Mouse (Mus musculus): ENCODE measurements around the gene Tbx3. TPM values are rescaled to one million over a fixed set of nuclear protein-coding genes. Genes with fewer than 3 reads are reported as not detected.

Gene Tbx3
- polyA plus RNA-seq, 1 experiment, result 4.5 TPM

DNA sequence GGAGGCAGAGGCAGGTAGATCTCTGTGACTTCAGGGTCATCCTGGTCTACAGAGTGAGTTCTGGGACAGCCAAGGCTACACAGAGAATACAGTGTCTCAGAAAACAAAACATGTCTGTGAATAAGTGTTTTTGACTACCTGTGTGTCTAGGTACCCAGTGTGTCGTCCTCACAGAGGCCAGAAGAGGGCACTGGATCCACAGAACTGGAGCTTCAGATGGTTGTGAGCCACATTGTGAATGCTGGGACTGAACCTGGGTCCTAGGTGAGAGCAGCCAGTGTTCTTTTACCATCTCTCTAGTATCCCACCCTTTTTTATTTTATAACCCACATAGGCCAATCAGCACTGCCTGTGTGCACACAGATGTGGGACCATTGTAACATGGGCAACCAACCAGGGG is 32.6 kb downstream of the Tbx3 start:
- Histone ChIP-seq H3K79me2 (ENCODE audit: control insufficient read depth, insufficient read depth) (no peaks in the 10 kb centered on the region), H3ac (ENCODE audit: control insufficient read depth, insufficient read length, low read depth) (no peak overlapping the region), H3K36me3 (ENCODE audit: control insufficient read depth, insufficient read depth) (no peaks in the 10 kb centered on the region), H3K27me3 (ENCODE audit: control insufficient read depth, insufficient read depth, insufficient read length) (no peaks in the 10 kb centered on the region), H3K4me3 (ENCODE audit: insufficient read depth, poor library complexity, severe bottlenecking) (no peak overlapping the region), H3K79me3 (ENCODE audit: low read depth) (no peaks in the 10 kb centered on the region)
- no peak for TF ChIP-seq MAX (IDR thresholded peaks at IDR 0.05)
- no peak for TF ChIP-seq CTCF (IDR thresholded peaks at IDR 0.05; ENCODE audit: control insufficient read depth, insufficient read depth, insufficient read length)
- TF ChIP-seq MYOG (IDR thresholded peaks at IDR 0.05; ENCODE audit: control insufficient read depth, extremely low read depth, insufficient read length), result no peak
- no peak for TF ChIP-seq USF1 (IDR thresholded peaks at IDR 0.05; ENCODE audit: low read depth)
- no peak for TF ChIP-seq MYOD1 (IDR thresholded peaks at IDR 0.05; ENCODE audit: control insufficient read depth, insufficient read length, low read depth)
- TF ChIP-seq FOSL1 (IDR thresholded peaks at IDR 0.05; ENCODE audit: insufficient read depth, low read length, poor library complexity, severe bottlenecking), result no peak
- no peak for TF ChIP-seq CEBPB (IDR thresholded peaks at IDR 0.05; ENCODE audit: low read depth)

GRCm38 (mm10) chr5:119704900-119705299 is 34.4 kb downstream of the Tbx3 start:
- TF ChIP-seq MYOG (IDR thresholded peaks at IDR 0.05; ENCODE audit: control insufficient read depth, extremely low read depth, insufficient read length) (no peak), USF1 (IDR thresholded peaks at IDR 0.05; ENCODE audit: low read depth) (no peak), MAX (IDR thresholded peaks at IDR 0.05) (no peak), CEBPB (IDR thresholded peaks at IDR 0.05; ENCODE audit: low read depth) (no peak), MYOD1 (IDR thresholded peaks at IDR 0.05; ENCODE audit: control insufficient read depth, insufficient read length, low read depth) (no peak), CTCF (IDR thresholded peaks at IDR 0.05; ENCODE audit: control insufficient read depth, insufficient read depth, insufficient read length) (no peak), FOSL1 (IDR thresholded peaks at IDR 0.05; ENCODE audit: insufficient read depth, low read length, poor library complexity, severe bottlenecking) (no peak)
- Histone ChIP-seq H3K79me2 (ENCODE audit: control insufficient read depth, insufficient read depth) (no peaks in the 10 kb centered on the region), H3K79me3 (ENCODE audit: low read depth) (no peaks in the 10 kb centered on the region), H3K36me3 (ENCODE audit: control insufficient read depth, insufficient read depth) (no peaks in the 10 kb centered on the region), H3K4me3 (ENCODE audit: insufficient read depth, poor library complexity, severe bottlenecking) (no peak overlapping the region), H3K27me3 (ENCODE audit: control insufficient read depth, insufficient read depth, insufficient read length) (no peaks in the 10 kb centered on the region), H3ac (ENCODE audit: control insufficient read depth, insufficient read length, low read depth) (no peak overlapping the region)

GRCm38 (mm10) chr5:119706467-119706866 is 36.0 kb downstream of the Tbx3 start:
- no peak overlapping the region for H3ac ChIP-seq (ENCODE audit: control insufficient read depth, insufficient read length, low read depth)
- TF ChIP-seq CEBPB (IDR thresholded peaks at IDR 0.05; ENCODE audit: low read depth) (no peak), MYOD1 (IDR thresholded peaks at IDR 0.05; ENCODE audit: control insufficient read depth, insufficient read length, low read depth) (no peak), CTCF (IDR thresholded peaks at IDR 0.05; ENCODE audit: control insufficient read depth, insufficient read depth, insufficient read length) (no peak), FOSL1 (IDR thresholded peaks at IDR 0.05; ENCODE audit: insufficient read depth, low read length, poor library complexity, severe bottlenecking) (no peak), MAX (IDR thresholded peaks at IDR 0.05) (no peak), MYOG (IDR thresholded peaks at IDR 0.05; ENCODE audit: control insufficient read depth, extremely low read depth, insufficient read length) (no peak), USF1 (IDR thresholded peaks at IDR 0.05; ENCODE audit: low read depth) (no peak)
- H3K4me3 ChIP-seq (ENCODE audit: insufficient read depth, poor library complexity, severe bottlenecking), result no peak overlapping the region
- H3K27me3 ChIP-seq (ENCODE audit: control insufficient read depth, insufficient read depth, insufficient read length), result no peaks in the 10 kb centered on the region
- H3K36me3 ChIP-seq (ENCODE audit: control insufficient read depth, insufficient read depth), result no peaks in the 10 kb centered on the region
- H3K79me3 ChIP-seq (ENCODE audit: low read depth), result no peaks in the 10 kb centered on the region
- H3K79me2 ChIP-seq (ENCODE audit: control insufficient read depth, insufficient read depth), result no peaks in the 10 kb centered on the region

GRCm38 (mm10) chr5:119708850-119709585 is 38.5 kb downstream of the Tbx3 start:
- H3ac ChIP-seq (ENCODE audit: control insufficient read depth, insufficient read length, low read depth), result no peak overlapping the region
- H3K36me3 ChIP-seq (ENCODE audit: control insufficient read depth, insufficient read depth), result no peaks in the 10 kb centered on the region
- no peaks in the 10 kb centered on the region for H3K27me3 ChIP-seq (ENCODE audit: control insufficient read depth, insufficient read depth, insufficient read length)
- no peaks in the 10 kb centered on the region for H3K79me2 ChIP-seq (ENCODE audit: control insufficient read depth, insufficient read depth)
- TF ChIP-seq FOSL1 (IDR thresholded peaks at IDR 0.05; ENCODE audit: insufficient read depth, low read length, poor library complexity, severe bottlenecking), result no peak
- no peaks in the 10 kb centered on the region for H3K79me3 ChIP-seq (ENCODE audit: low read depth)
- no peak overlapping the region for H3K4me3 ChIP-seq (ENCODE audit: insufficient read depth, poor library complexity, severe bottlenecking)

DNA sequence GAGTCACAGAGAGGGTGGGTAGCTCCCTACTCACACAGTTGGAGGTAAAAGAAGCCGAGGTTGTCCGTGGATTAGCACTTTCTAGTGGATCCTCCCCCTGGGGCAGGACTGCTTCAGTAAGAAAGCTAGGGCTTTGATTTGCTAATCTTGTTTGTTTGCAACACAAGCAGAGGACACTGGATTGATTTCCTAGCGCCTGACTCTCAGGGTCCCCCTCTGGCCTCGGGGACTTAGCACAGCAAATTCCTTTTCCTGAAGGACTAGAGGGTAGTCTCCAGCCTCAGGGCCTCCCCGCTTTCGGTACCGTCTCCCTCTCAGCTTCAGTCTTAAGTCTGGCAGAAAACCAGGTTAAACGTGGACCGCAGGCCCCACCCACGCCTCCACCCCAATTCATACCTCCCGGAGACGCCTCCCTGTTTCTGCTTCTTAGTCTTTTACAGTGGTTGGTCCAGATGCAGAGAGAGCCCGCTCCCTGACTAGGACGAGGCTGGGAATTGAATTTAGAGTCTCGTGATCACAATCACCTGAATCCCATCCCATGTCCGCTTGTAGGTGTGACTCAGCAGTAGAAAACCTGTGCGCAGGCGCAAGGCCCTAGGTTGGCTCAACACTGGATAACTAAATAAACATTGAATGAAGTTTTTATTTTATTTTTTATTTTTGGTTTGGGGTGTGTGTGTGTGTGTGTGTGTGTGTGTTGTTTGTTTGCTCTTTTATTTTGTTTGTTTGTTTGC is 39.5 kb downstream of the Tbx3 start:
- no peak overlapping the region for H3K4me3 ChIP-seq (ENCODE audit: insufficient read depth, poor library complexity, severe bottlenecking)
- H3K27me3 ChIP-seq (ENCODE audit: control insufficient read depth, insufficient read depth, insufficient read length), result no peaks in the 10 kb centered on the region
- H3K79me2 ChIP-seq (ENCODE audit: control insufficient read depth, insufficient read depth), result no peaks in the 10 kb centered on the region
- TF ChIP-seq MAX (IDR thresholded peaks at IDR 0.05) (no peak), USF1 (IDR thresholded peaks at IDR 0.05; ENCODE audit: low read depth) (no peak), CTCF (IDR thresholded peaks at IDR 0.05; ENCODE audit: control insufficient read depth, insufficient read depth, insufficient read length) (no peak), FOSL1 (IDR thresholded peaks at IDR 0.05; ENCODE audit: insufficient read depth, low read length, poor library complexity, severe bottlenecking) (no peak), CEBPB (IDR thresholded peaks at IDR 0.05; ENCODE audit: low read depth) (no peak), MYOG (IDR thresholded peaks at IDR 0.05; ENCODE audit: control insufficient read depth, extremely low read depth, insufficient read length) (no peak), MYOD1 (IDR thresholded peaks at IDR 0.05; ENCODE audit: control insufficient read depth, insufficient read length, low read depth) (no peak)
- no peaks in the 10 kb centered on the region for H3K36me3 ChIP-seq (ENCODE audit: control insufficient read depth, insufficient read depth)
- H3ac ChIP-seq (ENCODE audit: control insufficient read depth, insufficient read length, low read depth), result no peak overlapping the region
- H3K79me3 ChIP-seq (ENCODE audit: low read depth), result no peaks in the 10 kb centered on the region
